In genomic region chr2:73023803-73024202, GRCm38 (mm10) we compare ENCODE assay signal across 10 mouse cellular contexts. TPM values are rescaled to one million over a fixed set of nuclear protein-coding genes. Genes with fewer than 3 reads are reported as not detected.
A peak's percentile ranks its signal among the peaks of the same experiment; 100 is the strongest.
DNase-seq lines count a peak whose midpoint lies in the region; ATAC-seq lines count a peak whose summit lies in the region.
"Had no signal": no experiment of that assay in that cellular context is flagged by ENCODE, and none has a peak within 500 bp of the region (broad histone marks: within the 10 kb centered on the region; RNA-seq: fewer than 3 reads in every experiment).

No protein-coding gene starts in this region.

- H3K36me3 ChIP-seq in intestine, embryonic 15.5 days, result no peaks in the 10 kb centered on the region
- no peaks in the 10 kb centered on the region for H3K36me3 ChIP-seq in midbrain, embryonic 16.5 days (ENCODE audit: control insufficient read depth, insufficient read depth, low read length)

- H3K4me2 ChIP-seq in intestine, embryonic 15.5 days (replicated peaks), result no peak overlapping the region
- H3K4me2 ChIP-seq in midbrain, embryonic 16.5 days (ENCODE audit: low read length), result no peak overlapping the region
- H3K4me2 ChIP-seq: lung, embryonic 14.5 days had no signal

- H3K9ac ChIP-seq in intestine, embryonic 15.5 days, result no peak overlapping the region
- no peak overlapping the region for H3K9ac ChIP-seq in midbrain, embryonic 16.5 days (ENCODE audit: low read depth, low read length)
- H3K9ac ChIP-seq: lung, embryonic 14.5 days had no signal

- WGBS in intestine, embryonic 15.5 days, result 46% methylated on average over 6 of the region's 6 CpGs
- 47% methylated on average over 6 of the region's 6 CpGs for WGBS in midbrain, embryonic 16.5 days

- peak; percentile 65 for DNase-seq in A20 (ENCODE audit: low read depth, low spot score)
- peak; percentile 70 for DNase-seq in NIH3T3 (ENCODE audit: low read depth)
- peak; percentile 53 to 56 for DNase-seq in lung, postnatal 4 days
- no peak for DNase-seq in layer of hippocampus, adult 9-10 months (ENCODE audit: low spot score)
- DNase-seq in left cerebral cortex, postnatal 36 days (ENCODE audit: low spot score in 2 of 2), result no peak
- DNase-seq in cerebellum, adult 18-20 months, result no peak
- DNase-seq: lung, embryonic 14.5 days had no signal

- ATAC-seq in intestine, embryonic 15.5 days, result peak; percentile 89
- ATAC-seq in midbrain, embryonic 16.5 days, result no peak
- ATAC-seq: forebrain, embryonic 14.5 days had no signal

- intact Hi-C loops in left cerebral cortex, postnatal 36 days (cut with DNase I), result no loop called here

- no peaks in the 10 kb centered on the region for H3K27me3 ChIP-seq in intestine, embryonic 15.5 days (replicated peaks)
- H3K27me3 ChIP-seq in midbrain, embryonic 16.5 days (ENCODE audit: control insufficient read depth, insufficient read depth, low read depth, low read length), result no peaks in the 10 kb centered on the region

- H3K4me3 ChIP-seq in intestine, embryonic 15.5 days (replicated peaks), result no peak overlapping the region
- H3K4me3 ChIP-seq in midbrain, embryonic 16.5 days (ENCODE audit: low read depth, low read length), result no peak overlapping the region

- no peaks in the 10 kb centered on the region for H3K9me3 ChIP-seq in intestine, embryonic 15.5 days
- no peaks in the 10 kb centered on the region for H3K9me3 ChIP-seq in midbrain, embryonic 16.5 days (replicated peaks; ENCODE audit: control insufficient read depth, low read length, poor library complexity, severe bottlenecking)

- no peaks in the 10 kb centered on the region for H3K4me1 ChIP-seq in intestine, embryonic 15.5 days (replicated peaks)
- H3K4me1 ChIP-seq in midbrain, embryonic 16.5 days (ENCODE audit: control insufficient read depth, insufficient read depth, low read length), result no peaks in the 10 kb centered on the region

- H3K27ac ChIP-seq in intestine, embryonic 15.5 days, result no peak overlapping the region
- no peak overlapping the region for H3K27ac ChIP-seq in midbrain, embryonic 16.5 days (ENCODE audit: low read length)

RNA-seq across cellular contexts. Expression of gene Gm11084, which starts 37.3 kb away (rescaled TPM):
- polyA plus RNA-seq in intestine, embryonic 15.5 days (2015; fragmentation: Nextera tagmentation; extraction: Ambion mirVana), result not detected in 2 replicates
- polyA plus RNA-seq in midbrain, embryonic 16.5 days (2015; fragmentation: Nextera tagmentation; extraction: Ambion mirVana), result not detected in 2 replicates
- not detected for total RNA-seq in left cerebral cortex, postnatal 36 days (2021)
- polyA plus RNA-seq: forebrain, embryonic 14.5 days; lung, embryonic 14.5 days had no signal

RNA-seq across cellular contexts. Expression of gene Sp3, which starts 43.6 kb away (rescaled TPM):
- 41.3 and 48.2 TPM in 2 replicates for polyA plus RNA-seq in intestine, embryonic 15.5 days (2015; fragmentation: Nextera tagmentation; extraction: Ambion mirVana)
- 31.1 and 37.7 TPM in 2 replicates for polyA plus RNA-seq in midbrain, embryonic 16.5 days (2015; fragmentation: Nextera tagmentation; extraction: Ambion mirVana)
- 10 to 100 TPM; 50.0 to 54.8 TPM for total RNA-seq in left cerebral cortex, postnatal 36 days (2021)

Comparison
In these comparisons a context has a peak if more than half of its experiments do, and no peak if none do; other contexts are left out.
1. DNase-seq: peak in A20 (single experiment), NIH3T3 (single experiment) and lung, postnatal 4 days (2 of 2); none in layer of hippocampus, adult 9-10 months (single experiment), left cerebral cortex, postnatal 36 days (0 of 2) and cerebellum, adult 18-20 months (0 of 2).